Mouse (Mus musculus): ENCODE data around the gene Clec2e. TPM values are rescaled to one million over a fixed set of nuclear protein-coding genes. Genes with fewer than 3 reads are reported as not detected.
"Not testable (repeated sequence)": the region's sequence is repeated elsewhere in the genome, so short reads cannot be mapped to it uniquely, and the experiment has no call there.

Clec2e gene
- polyA plus RNA-seq (2015; fragmentation: Nextera tagmentation; extraction: Ambion mirVana) = not detected in 2 replicates

GRCm38 (mm10) chr6:129100794-129101193 is at the start of gene Clec2e:
Gene Clec2e, minus strand, starts transcription at chr6:129100913.
- not testable (repeated sequence) for ATAC-seq; H3K27me3 ChIP-seq (ENCODE audit: control insufficient read depth, insufficient read depth, low read depth, low read length)
- 76% methylated on average over 1 of the region's 1 CpGs for WGBS

GRCm38 (mm10) chr6:129146812-129147211 is 46.1 kb upstream of the Clec2e start:
- 96% methylated on average over 2 of the region's 2 CpGs for WGBS
- Histone ChIP-seq H3K4me3 (ENCODE audit: low read depth, low read length) (no peak overlapping the region), H3K27me3 (ENCODE audit: control insufficient read depth, insufficient read depth, low read depth, low read length) (no peaks in the 10 kb centered on the region), H3K9me3 (replicated peaks; ENCODE audit: control insufficient read depth, low read length, poor library complexity, severe bottlenecking) (no peaks in the 10 kb centered on the region), H3K4me1 (ENCODE audit: control insufficient read depth, insufficient read depth, low read length) (no peaks in the 10 kb centered on the region), H3K9ac (ENCODE audit: low read depth, low read length) (no peak overlapping the region), H3K4me2 (ENCODE audit: low read length) (no peak overlapping the region), H3K27ac (ENCODE audit: low read length) (no peak overlapping the region), H3K36me3 (ENCODE audit: control insufficient read depth, insufficient read depth, low read length) (no peaks in the 10 kb centered on the region)
- ATAC-seq = no peak

More at GRCm38 (mm10) chr6:129100794-129101193, at the start of gene Clec2e:
- not testable (repeated sequence) for H3K9me3 ChIP-seq (replicated peaks; ENCODE audit: control insufficient read depth, low read length, poor library complexity, severe bottlenecking); H3K9ac ChIP-seq (ENCODE audit: low read depth, low read length); H3K4me2 ChIP-seq (ENCODE audit: low read length); H3K27ac ChIP-seq (ENCODE audit: low read length); H3K36me3 ChIP-seq (ENCODE audit: control insufficient read depth, insufficient read depth, low read length); H3K4me1 ChIP-seq (ENCODE audit: control insufficient read depth, insufficient read depth, low read length); H3K4me3 ChIP-seq (ENCODE audit: low read depth, low read length)

- Histone ChIP-seq H3K9me3 (replicated peaks; ENCODE audit: control insufficient read depth, low read length, poor library complexity, severe bottlenecking) (no peaks in the 10 kb centered on the region), H3K27ac (ENCODE audit: low read length) (no peak overlapping the region), H3K4me3 (ENCODE audit: low read depth, low read length) (no peak overlapping the region), H3K27me3 (ENCODE audit: control insufficient read depth, insufficient read depth, low read depth, low read length) (no peaks in the 10 kb centered on the region), H3K4me1 (ENCODE audit: control insufficient read depth, insufficient read depth, low read length) (no peaks in the 10 kb centered on the region), H3K36me3 (ENCODE audit: control insufficient read depth, insufficient read depth, low read length) (no peaks in the 10 kb centered on the region), H3K4me2 (ENCODE audit: low read length) (no peak overlapping the region), H3K9ac (ENCODE audit: low read depth, low read length) (no peak overlapping the region)
- ATAC-seq = no peak
- 81% methylated on average over 4 of the region's 4 CpGs for WGBS
Measured at GRCm38 (mm10) chr6:129132604-129133341, 32.1 kb upstream of the Clec2e start.

GRCm38 (mm10) chr6:129126861-129127260 is 26.1 kb upstream of the Clec2e start:
- Histone ChIP-seq H3K27me3 (ENCODE audit: control insufficient read depth, insufficient read depth, low read depth, low read length) (no peaks in the 10 kb centered on the region), H3K4me1 (ENCODE audit: control insufficient read depth, insufficient read depth, low read length) (no peaks in the 10 kb centered on the region), H3K27ac (ENCODE audit: low read length) (no peak overlapping the region), H3K36me3 (ENCODE audit: control insufficient read depth, insufficient read depth, low read length) (no peaks in the 10 kb centered on the region), H3K4me2 (ENCODE audit: low read length) (no peak overlapping the region), H3K4me3 (ENCODE audit: low read depth, low read length) (no peak overlapping the region), H3K9ac (ENCODE audit: low read depth, low read length) (no peak overlapping the region), H3K9me3 (replicated peaks; ENCODE audit: control insufficient read depth, low read length, poor library complexity, severe bottlenecking) (no peaks in the 10 kb centered on the region)
- no peak for ATAC-seq

- H3K36me3 ChIP-seq (ENCODE audit: control insufficient read depth, insufficient read depth, low read length); H3K27me3 ChIP-seq (ENCODE audit: control insufficient read depth, insufficient read depth, low read depth, low read length); H3K4me1 ChIP-seq (ENCODE audit: control insufficient read depth, insufficient read depth, low read length); H3K27ac ChIP-seq (ENCODE audit: low read length); H3K9me3 ChIP-seq (replicated peaks; ENCODE audit: control insufficient read depth, low read length, poor library complexity, severe bottlenecking); H3K9ac ChIP-seq (ENCODE audit: low read depth, low read length); H3K4me2 ChIP-seq (ENCODE audit: low read length); H3K4me3 ChIP-seq (ENCODE audit: low read depth, low read length); ATAC-seq: not testable (repeated sequence)
Measured at GRCm38 (mm10) chr6:129124531-129124930, 23.8 kb upstream of the Clec2e start.

- Histone ChIP-seq H3K4me2 (ENCODE audit: low read length) (no peak overlapping the region), H3K4me1 (ENCODE audit: control insufficient read depth, insufficient read depth, low read length) (no peaks in the 10 kb centered on the region), H3K27me3 (ENCODE audit: control insufficient read depth, insufficient read depth, low read depth, low read length) (no peaks in the 10 kb centered on the region), H3K27ac (ENCODE audit: low read length) (no peak overlapping the region), H3K9me3 (replicated peaks; ENCODE audit: control insufficient read depth, low read length, poor library complexity, severe bottlenecking) (no peaks in the 10 kb centered on the region), H3K9ac (ENCODE audit: low read depth, low read length) (no peak overlapping the region), H3K36me3 (ENCODE audit: control insufficient read depth, insufficient read depth, low read length) (no peaks in the 10 kb centered on the region), H3K4me3 (ENCODE audit: low read depth, low read length) (no peak overlapping the region)
- 93% methylated on average over 3 of the region's 3 CpGs for WGBS
- ATAC-seq = no peak
Measured at GRCm38 (mm10) chr6:129116223-129116622, 15.5 kb upstream of the Clec2e start.

- ATAC-seq; H3K9ac ChIP-seq (ENCODE audit: low read depth, low read length): not testable (repeated sequence)
Measured at GRCm38 (mm10) chr6:129114237-129114636, 13.5 kb upstream of the Clec2e start.

GRCm38 (mm10) chr6:129113769-129114168 is 13.1 kb upstream of the Clec2e start:
- ATAC-seq = no peak
- WGBS = 36% methylated on average over 1 of the region's 1 CpGs

More at GRCm38 (mm10) chr6:129114237-129114636, 13.5 kb upstream of the Clec2e start:
- not testable (repeated sequence) for H3K27ac ChIP-seq (ENCODE audit: low read length); H3K9me3 ChIP-seq (replicated peaks; ENCODE audit: control insufficient read depth, low read length, poor library complexity, severe bottlenecking); H3K27me3 ChIP-seq (ENCODE audit: control insufficient read depth, insufficient read depth, low read depth, low read length); H3K4me2 ChIP-seq (ENCODE audit: low read length); H3K4me1 ChIP-seq (ENCODE audit: control insufficient read depth, insufficient read depth, low read length); H3K4me3 ChIP-seq (ENCODE audit: low read depth, low read length); H3K36me3 ChIP-seq (ENCODE audit: control insufficient read depth, insufficient read depth, low read length)
- WGBS = 90% methylated on average over 3 of the region's 3 CpGs

GRCm38 (mm10) chr6:129113030-129113673 is 12.4 kb upstream of the Clec2e start:
- no peak overlapping the region for H3K9ac ChIP-seq (ENCODE audit: low read depth, low read length)
- no peaks in the 10 kb centered on the region for H3K27me3 ChIP-seq (ENCODE audit: control insufficient read depth, insufficient read depth, low read depth, low read length)
- 100% methylated on average over 1 of the region's 1 CpGs for WGBS
- H3K4me3 ChIP-seq (ENCODE audit: low read depth, low read length) = no peak overlapping the region
- H3K4me2 ChIP-seq (ENCODE audit: low read length) = no peak overlapping the region
- H3K9me3 ChIP-seq (replicated peaks; ENCODE audit: control insufficient read depth, low read length, poor library complexity, severe bottlenecking) = no peaks in the 10 kb centered on the region
- no peak for ATAC-seq
- no peak overlapping the region for H3K27ac ChIP-seq (ENCODE audit: low read length)
- H3K4me1 ChIP-seq (ENCODE audit: control insufficient read depth, insufficient read depth, low read length) = no peaks in the 10 kb centered on the region
- H3K36me3 ChIP-seq (ENCODE audit: control insufficient read depth, insufficient read depth, low read length) = no peaks in the 10 kb centered on the region

More at GRCm38 (mm10) chr6:129113769-129114168, 13.1 kb upstream of the Clec2e start:
- Histone ChIP-seq H3K9me3 (replicated peaks; ENCODE audit: control insufficient read depth, low read length, poor library complexity, severe bottlenecking) (no peaks in the 10 kb centered on the region), H3K27ac (ENCODE audit: low read length) (no peak overlapping the region), H3K27me3 (ENCODE audit: control insufficient read depth, insufficient read depth, low read depth, low read length) (no peaks in the 10 kb centered on the region), H3K36me3 (ENCODE audit: control insufficient read depth, insufficient read depth, low read length) (no peaks in the 10 kb centered on the region), H3K4me2 (ENCODE audit: low read length) (no peak overlapping the region), H3K4me3 (ENCODE audit: low read depth, low read length) (no peak overlapping the region), H3K9ac (ENCODE audit: low read depth, low read length) (no peak overlapping the region), H3K4me1 (ENCODE audit: control insufficient read depth, insufficient read depth, low read length) (no peaks in the 10 kb centered on the region)
